Mouse (Mus musculus) right cerebral cortex, adult 2 months (tissue): Measurements from ENCODE around the gene Togaram1.

Source experiments
- DNase-seq, 2 experiments: peaks; one replicate each; pipeline ENCODE4 v3.0.0; 2021 to 2022; ENCODE audit warnings: low spot score in 2 of 2

The Togaram1 gene

GRCm38 (mm10) chr12:65048799-65049198, 83.2 kb downstream of the Togaram1 start:
- no peak for DNase-seq

- no peak for DNase-seq
These were observed 92.6 kb downstream of the Togaram1 start for GRCm38 (mm10) chr12:65058203-65058602.

- DNase-seq, result no peak
These were observed 95.5 kb downstream of the Togaram1 start for GRCm38 (mm10) chr12:65061082-65061481.

- DNase-seq, result no peak
These were observed 99.6 kb downstream of the Togaram1 start for GRCm38 (mm10) chr12:65065241-65065640.

- DNase-seq, result no peak
These were observed 100.6 kb downstream of the Togaram1 start for GRCm38 (mm10) chr12:65066234-65066633.

DNA sequence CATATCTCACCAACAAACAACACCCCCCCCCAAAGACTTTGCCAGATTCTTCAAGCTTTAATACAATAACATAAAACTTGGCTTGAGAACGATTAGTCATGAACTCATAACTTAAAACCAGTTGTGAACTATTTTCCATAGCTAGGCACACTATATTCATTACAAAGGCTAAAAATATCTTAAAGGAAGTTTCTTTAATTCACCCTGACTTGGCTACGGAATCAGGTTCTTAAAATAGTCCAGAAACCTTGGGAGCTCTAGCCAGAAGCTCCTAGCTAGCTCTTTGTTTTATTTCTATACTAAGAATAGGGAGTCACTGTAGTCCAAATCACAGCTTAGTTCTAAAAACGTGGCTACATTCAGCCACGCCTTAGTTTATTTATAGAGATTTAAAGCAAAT, 102.8 kb downstream of the Togaram1 start:
- DNase-seq, result no peak
